Comparison of ENCODE assay signal across 29 mouse cellular contexts in the genomic region with DNA sequence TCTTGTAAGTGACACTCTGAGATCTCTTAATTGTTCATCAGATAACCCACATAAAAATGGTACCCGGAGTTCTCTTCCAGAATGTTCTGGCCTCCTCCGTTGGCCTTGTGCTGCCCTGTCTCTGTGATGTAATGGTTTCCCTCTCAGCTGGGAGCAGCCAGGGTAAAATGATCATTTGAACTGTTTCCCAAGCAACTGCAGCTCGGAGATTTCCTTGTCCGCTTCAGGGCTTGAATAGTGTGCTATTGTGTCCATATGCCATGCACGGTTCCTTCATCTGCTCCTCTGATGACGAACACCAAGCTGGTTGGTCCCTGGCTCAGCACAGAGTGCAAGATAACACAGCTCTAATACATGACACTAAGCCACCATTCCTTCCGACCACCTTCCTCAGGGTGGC. TPM values are rescaled to one million over a fixed set of nuclear protein-coding genes. Genes with fewer than 3 reads are reported as not detected.
DNase-seq lines count a peak whose midpoint lies in the region; ATAC-seq lines count a peak whose summit lies in the region.
"Had no signal": no experiment of that assay in that cellular context is flagged by ENCODE, and none has a peak within 500 bp of the region (broad histone marks: within the 10 kb centered on the region; RNA-seq: fewer than 3 reads in every experiment).

No protein-coding gene starts in this region.

- H3K4me2 ChIP-seq in forebrain, embryonic 16.5 days (ENCODE audit: low read length), result no peak overlapping the region
- H3K4me2 ChIP-seq in limb, embryonic 13.5 days (replicated peaks), result no peak overlapping the region
- H3K4me2 ChIP-seq in forebrain, embryonic 13.5 days, result no peak overlapping the region
- H3K4me2 ChIP-seq in midbrain, embryonic 14.5 days (ENCODE audit: low read length), result no peak overlapping the region
- H3K4me2 ChIP-seq: embryonic facial prominence, embryonic 13.5 days; heart, embryonic 12.5 days; limb, embryonic 15.5 days; liver, embryonic 15.5 days; lung, embryonic 15.5 days had no signal

- WGBS in forebrain, embryonic 10.5 days, result 85% methylated on average over 7 of the region's 7 CpGs
- WGBS in forebrain, embryonic 16.5 days, result 40% methylated on average over 7 of the region's 7 CpGs
- WGBS in limb, embryonic 13.5 days, result 79% methylated on average over 7 of the region's 7 CpGs
- WGBS in limb, embryonic 10.5 days, result 87% methylated on average over 7 of the region's 7 CpGs
- WGBS in forebrain, embryonic 13.5 days, result 57% methylated on average over 7 of the region's 7 CpGs
- WGBS in midbrain, embryonic 14.5 days, result 60% methylated on average over 7 of the region's 7 CpGs

- no peak for ATAC-seq in forebrain, embryonic 16.5 days
- ATAC-seq in limb, embryonic 13.5 days (ENCODE audit: low FRiP score, low read depth), result no peak
- ATAC-seq in forebrain, embryonic 13.5 days, result peak; percentile 27; the same call in 1 of the 2 replicates
- no peak for ATAC-seq in midbrain, embryonic 14.5 days (ENCODE audit: low FRiP score, low TSS enrichment)
- ATAC-seq: activated CD4-positive, CD25-positive, alpha-beta regulatory T cell, adult 4 months; intestine, postnatal 0 days had no signal

- H3K27ac ChIP-seq in forebrain, embryonic 10.5 days, result 0 out of 2 replicates have a peak overlapping the region, but pooled peaks have one; percentile 11
- no peak overlapping the region for H3K27ac ChIP-seq in forebrain, embryonic 16.5 days (ENCODE audit: low read length)
- H3K27ac ChIP-seq in limb, embryonic 13.5 days, result peak overlapping the region; percentile 39; the same call in 1 of the 2 replicates
- no peak overlapping the region for H3K27ac ChIP-seq in limb, embryonic 10.5 days
- H3K27ac ChIP-seq in forebrain, embryonic 13.5 days, result peak overlapping the region; percentile 48; the same call in 1 of the 2 replicates
- H3K27ac ChIP-seq in midbrain, embryonic 14.5 days (replicated peaks; ENCODE audit: low read depth, low read length), result 0 out of 2 replicates have a peak overlapping the region, but pooled peaks have one; percentile 41
- H3K27ac ChIP-seq: embryonic facial prominence, embryonic 13.5 days; limb, embryonic 15.5 days; liver, embryonic 15.5 days; lung, embryonic 15.5 days; stomach, postnatal 0 days had no signal

- peaks cover 47% of the 10 kb centered on the region for H3K36me3 ChIP-seq in forebrain, embryonic 10.5 days (replicated peaks)
- H3K36me3 ChIP-seq in forebrain, embryonic 16.5 days (ENCODE audit: control insufficient read depth, insufficient read depth), result peaks cover 9% of the 10 kb centered on the region; the same call in 1 of the 2 replicates
- peaks cover 39% of the 10 kb centered on the region for H3K36me3 ChIP-seq in limb, embryonic 13.5 days
- peaks cover 45% of the 10 kb centered on the region for H3K36me3 ChIP-seq in limb, embryonic 10.5 days
- H3K36me3 ChIP-seq in forebrain, embryonic 13.5 days (ENCODE audit: poor library complexity, severe bottlenecking), result peaks cover 42% of the 10 kb centered on the region
- H3K36me3 ChIP-seq in midbrain, embryonic 14.5 days (ENCODE audit: control insufficient read depth, insufficient read depth, low read length), result peaks cover 39% of the 10 kb centered on the region

- H3K9ac ChIP-seq in forebrain, embryonic 16.5 days (replicated peaks; ENCODE audit: low read depth, low read length), result no peak overlapping the region
- no peak overlapping the region for H3K9ac ChIP-seq in limb, embryonic 13.5 days
- H3K9ac ChIP-seq in forebrain, embryonic 13.5 days, result no peak overlapping the region
- H3K9ac ChIP-seq in midbrain, embryonic 14.5 days (replicated peaks; ENCODE audit: low read length), result no peak overlapping the region
- H3K9ac ChIP-seq: embryonic facial prominence, embryonic 13.5 days; heart, embryonic 12.5 days; limb, embryonic 15.5 days; liver, embryonic 15.5 days; lung, embryonic 15.5 days had no signal

- H3K4me1 ChIP-seq in forebrain, embryonic 10.5 days, result peaks cover 9% of the 10 kb centered on the region
- H3K4me1 ChIP-seq in forebrain, embryonic 16.5 days (replicated peaks; ENCODE audit: control insufficient read depth, insufficient read depth, low read length), result peaks cover 13% of the 10 kb centered on the region
- peaks cover 10% of the 10 kb centered on the region for H3K4me1 ChIP-seq in limb, embryonic 13.5 days
- peaks cover 13% of the 10 kb centered on the region for H3K4me1 ChIP-seq in limb, embryonic 10.5 days
- H3K4me1 ChIP-seq in forebrain, embryonic 13.5 days, result peaks cover 35% of the 10 kb centered on the region
- peaks cover 8% of the 10 kb centered on the region for H3K4me1 ChIP-seq in midbrain, embryonic 14.5 days (ENCODE audit: control insufficient read depth, insufficient read depth, low read length)
- H3K4me1 ChIP-seq: liver, embryonic 15.5 days had no signal

- H3K4me3 ChIP-seq in forebrain, embryonic 10.5 days, result no peak overlapping the region
- no peak overlapping the region for H3K4me3 ChIP-seq in forebrain, embryonic 16.5 days (replicated peaks; ENCODE audit: low read length)
- H3K4me3 ChIP-seq in limb, embryonic 13.5 days, result no peak overlapping the region
- H3K4me3 ChIP-seq in limb, embryonic 10.5 days, result no peak overlapping the region
- no peak overlapping the region for H3K4me3 ChIP-seq in forebrain, embryonic 13.5 days
- no peak overlapping the region for H3K4me3 ChIP-seq in midbrain, embryonic 14.5 days (replicated peaks; ENCODE audit: low read depth, low read length)
- H3K4me3 ChIP-seq: embryonic facial prominence, embryonic 13.5 days; erythroblast, embryonic 14.5 days; heart, embryonic 12.5 days; limb, embryonic 15.5 days; liver, embryonic 15.5 days; lung, embryonic 15.5 days; megakaryocyte, embryonic 14.5 days had no signal

- peaks cover 6% of the 10 kb centered on the region; the same call in 1 of the 2 replicates for H3K27me3 ChIP-seq in forebrain, embryonic 10.5 days (ENCODE audit: poor library complexity, severe bottlenecking)
- no peaks in the 10 kb centered on the region for H3K27me3 ChIP-seq in forebrain, embryonic 16.5 days (replicated peaks; ENCODE audit: control insufficient read depth, insufficient read depth, low read length)
- no peaks in the 10 kb centered on the region for H3K27me3 ChIP-seq in limb, embryonic 13.5 days
- H3K27me3 ChIP-seq in limb, embryonic 10.5 days (ENCODE audit: low read depth, poor library complexity, severe bottlenecking), result peaks cover 14% of the 10 kb centered on the region
- H3K27me3 ChIP-seq in forebrain, embryonic 13.5 days, result no peaks in the 10 kb centered on the region
- no peaks in the 10 kb centered on the region for H3K27me3 ChIP-seq in midbrain, embryonic 14.5 days (ENCODE audit: control insufficient read depth, insufficient read depth, low read length)
- H3K27me3 ChIP-seq: embryonic facial prominence, embryonic 13.5 days; limb, embryonic 15.5 days; liver, embryonic 15.5 days; lung, embryonic 15.5 days had no signal

- no peak for DNase-seq in forebrain, embryonic 10.5 days (ENCODE audit: extremely low spot score, low spot score)
- no peak for DNase-seq in limb, embryonic 10.5 days (ENCODE audit: low spot score)
- DNase-seq in midbrain, embryonic 14.5 days, result no peak
- no peak for DNase-seq in adrenal gland, adult 18-20 months (ENCODE audit: low spot score in 2 of 2)
- DNase-seq in ovary, adult 18-20 months (ENCODE audit: low spot score), result no peak
- DNase-seq: adrenal gland, postnatal 10 days; cerebellum, adult 8-10 months; cerebellum, postnatal 36 days; embryo, embryonic 11 days; gastrocnemius, postnatal 10 days; heart, adult 11 months; heart, postnatal 10 days; kidney, postnatal 25 days; lung, postnatal 36 days; right cerebral cortex, postnatal 14 days; thymus, postnatal 14 days had no signal

- H3K9me3 ChIP-seq in forebrain, embryonic 10.5 days, result no peaks in the 10 kb centered on the region
- H3K9me3 ChIP-seq in forebrain, embryonic 16.5 days (ENCODE audit: control insufficient read depth, low read length), result no peaks in the 10 kb centered on the region
- H3K9me3 ChIP-seq in limb, embryonic 13.5 days, result no peaks in the 10 kb centered on the region
- no peaks in the 10 kb centered on the region for H3K9me3 ChIP-seq in limb, embryonic 10.5 days (replicated peaks)
- H3K9me3 ChIP-seq in forebrain, embryonic 13.5 days (replicated peaks), result no peaks in the 10 kb centered on the region
- H3K9me3 ChIP-seq in midbrain, embryonic 14.5 days (ENCODE audit: control insufficient read depth, low read length), result no peaks in the 10 kb centered on the region
- H3K9me3 ChIP-seq: embryonic facial prominence, embryonic 13.5 days; heart, embryonic 12.5 days; limb, embryonic 15.5 days; liver, embryonic 15.5 days; lung, embryonic 15.5 days; megakaryocyte, embryonic 14.5 days had no signal

RNA-seq across cellular contexts. Expression of gene Tesc, which starts 15.7 kb away (rescaled TPM):
- 0.52 and 0.92 TPM in 2 replicates for polyA plus RNA-seq in forebrain, embryonic 10.5 days (2016; fragmentation: Nextera tagmentation; extraction: Ambion mirVana)
- 7.7 and 10.3 TPM in 2 replicates for polyA plus RNA-seq in forebrain, embryonic 16.5 days (2015; fragmentation: Nextera tagmentation; extraction: Ambion mirVana)
- 2.0 and 2.2 TPM in 2 replicates for polyA plus RNA-seq in limb, embryonic 13.5 days (2015; fragmentation: Nextera tagmentation; extraction: Ambion mirVana)
- polyA plus RNA-seq in limb, embryonic 10.5 days (2016; fragmentation: Nextera tagmentation; extraction: Ambion mirVana), result 0.14 and 0.48 TPM in 2 replicates
- 4.5 and 5.2 TPM in 2 replicates for polyA plus RNA-seq in forebrain, embryonic 13.5 days (2015; fragmentation: Nextera tagmentation; extraction: Ambion mirVana)
- polyA plus RNA-seq in midbrain, embryonic 14.5 days (2014; fragmentation: Nextera tagmentation; extraction: Ambion mirVana), result 4.4 and 4.9 TPM in 2 replicates
- 100 to 1,000 TPM; 149 to 166 TPM for total RNA-seq in adrenal gland, adult 18-20 months (2021)

RNA-seq across cellular contexts. Expression of gene Fbxo21, which starts 35.3 kb away (rescaled TPM):
- polyA plus RNA-seq in forebrain, embryonic 10.5 days (2016; fragmentation: Nextera tagmentation; extraction: Ambion mirVana), result 105 and 107 TPM in 2 replicates
- polyA plus RNA-seq in forebrain, embryonic 16.5 days (2015; fragmentation: Nextera tagmentation; extraction: Ambion mirVana), result 203 and 214 TPM in 2 replicates
- 68.2 and 70.1 TPM in 2 replicates for polyA plus RNA-seq in limb, embryonic 13.5 days (2015; fragmentation: Nextera tagmentation; extraction: Ambion mirVana)
- 86.1 and 93.4 TPM in 2 replicates for polyA plus RNA-seq in limb, embryonic 10.5 days (2016; fragmentation: Nextera tagmentation; extraction: Ambion mirVana)
- 141 and 154 TPM in 2 replicates for polyA plus RNA-seq in forebrain, embryonic 13.5 days (2015; fragmentation: Nextera tagmentation; extraction: Ambion mirVana)
- 128 and 163 TPM in 2 replicates for polyA plus RNA-seq in midbrain, embryonic 14.5 days (2014; fragmentation: Nextera tagmentation; extraction: Ambion mirVana)
- 10 to 100 TPM; 59.9 to 62.9 TPM for total RNA-seq in adrenal gland, adult 18-20 months (2021)

Comparison
In these comparisons a context has a peak if more than half of its experiments do, and no peak if none do; other contexts are left out.
1. H3K27ac ChIP-seq: peak in forebrain, embryonic 10.5 days (single experiment), limb, embryonic 13.5 days (single experiment), forebrain, embryonic 13.5 days (single experiment) and midbrain, embryonic 14.5 days (single experiment); none in forebrain, embryonic 16.5 days (single experiment) and limb, embryonic 10.5 days (single experiment).